Mouse (Mus musculus) MEL (cell line): Measurements from ENCODE around the gene Cemip2. TPM values are rescaled to one million over a fixed set of nuclear protein-coding genes. Genes with fewer than 3 reads are reported as not detected.

Experiments
- DNase-seq: peaks from one replicate; pipeline ENCODE4 v3.0.0; 2011; ENCODE audit warnings: low read depth, low spot score
- H3K27ac ChIP-seq: 2 replicates; pipeline ENCODE4 v1.5.1; 2012; ENCODE audit warnings: low read depth, mild to moderate bottlenecking, control low read depth, low read length, moderate library complexity; ENCODE audit not compliant: control insufficient read depth
- H3K27me3 ChIP-seq, 2 experiments: fragments of 150-350 bp in 1 of 2; sonication (generic) in 1 of 2; 2 replicates each; pipeline ENCODE4 v1.6.1; 2012; ENCODE audit warnings: low read length in 2 of 2, mild to moderate bottlenecking in 2 of 2, improper control_type of control experiment in 1 of 2, moderate library complexity in 1 of 2; ENCODE audit not compliant: insufficient read depth in 2 of 2, control insufficient read depth in 1 of 2
- H3K36me3 ChIP-seq, 2 experiments: 2 replicates each; pipeline ENCODE4 v1.6.1; 2012 to 2014; ENCODE audit warnings: low read length in 2 of 2, improper control_type of control experiment in 1 of 2, inconsistent platforms in 1 of 2, mild to moderate bottlenecking in 1 of 2; ENCODE audit not compliant: insufficient read depth in 2 of 2, control insufficient read depth in 1 of 2
- H3K4me1 ChIP-seq, 2 experiments: fragments of 150-350 bp in 1 of 2; sonication (generic) in 1 of 2; 2 replicates each; pipeline ENCODE4 v1.6.1; 2012; ENCODE audit warnings: low read length in 2 of 2, improper control_type of control experiment in 1 of 2, mild to moderate bottlenecking in 1 of 2; ENCODE audit not compliant: insufficient read depth in 2 of 2, control insufficient read depth in 1 of 2
- H3K4me3 ChIP-seq, 2 experiments: fragments of 150-350 bp in 1 of 2; sonication (generic) in 1 of 2; 2 replicates each; pipeline ENCODE4 v1.5.1; 2012; ENCODE audit warnings: low read depth in 2 of 2, low read length in 2 of 2, mild to moderate bottlenecking in 2 of 2, moderate library complexity in 2 of 2, control low read depth in 1 of 2, improper control_type of control experiment in 1 of 2; ENCODE audit not compliant: control insufficient read depth in 1 of 2, insufficient read depth in 1 of 2
- H3K79me2 ChIP-seq: 2 replicates; pipeline ENCODE4 v1.6.1; 2012; ENCODE audit warnings: mild to moderate bottlenecking, low read length, moderate library complexity; ENCODE audit not compliant: control insufficient read depth, poor library complexity, insufficient read depth
- H3K9ac ChIP-seq: 2 replicates; pipeline ENCODE4 v1.6.1; 2012; ENCODE audit warnings: low read depth, mild to moderate bottlenecking, control low read depth, low read length, moderate library complexity; ENCODE audit not compliant: control insufficient read depth, poor library complexity, severe bottlenecking
- H3K9me3 ChIP-seq: fragments of 150-350 bp; sonication (generic); replicated peaks from 2 replicates; pipeline ENCODE4 v1.6.1; 2012; ENCODE audit warnings: mild to moderate bottlenecking, low read length, improper control_type of control experiment, moderate library complexity; ENCODE audit not compliant: insufficient read depth
- CHD2 ChIP-seq: IDR thresholded peaks from 2 replicates; pipeline ENCODE4 v1.6.1; 2011; ENCODE audit warnings: low read length, improper control_type of control experiment
- ELF1 ChIP-seq: IDR thresholded peaks from 2 replicates; pipeline ENCODE4 v1.6.1; 2014; ENCODE audit warnings: low read depth, mild to moderate bottlenecking, inconsistent platforms, low read length, improper control_type of control experiment, moderate library complexity
- EP300 ChIP-seq, 2 experiments: IDR thresholded peaks; 2 replicates each; pipeline ENCODE4 v1.6.1; 2011; ENCODE audit warnings: improper control_type of control experiment in 2 of 2, low read length in 2 of 2, low read depth in 1 of 2, mild to moderate bottlenecking in 1 of 2
- GABPA ChIP-seq: IDR thresholded peaks from 2 replicates; pipeline ENCODE4 v1.6.1; 2012; ENCODE audit warnings: low read depth, mild to moderate bottlenecking, inconsistent platforms, low read length, improper control_type of control experiment, moderate library complexity
- GATA1 ChIP-seq: IDR thresholded peaks from 2 replicates; pipeline ENCODE4 v1.6.1; 2011; ENCODE audit warnings: low read depth, low read length, improper control_type of control experiment
- HCFC1 ChIP-seq: IDR thresholded peaks from 2 replicates; pipeline ENCODE4 v1.6.1; 2012; ENCODE audit warnings: low read depth, mild to moderate bottlenecking, inconsistent platforms, low read length, improper control_type of control experiment, moderate library complexity
- KAT2A ChIP-seq: conservative IDR thresholded peaks from 2 replicates; pipeline ENCODE4 v1.6.1; 2012; ENCODE audit warnings: low read depth, low read length, improper control_type of control experiment, inconsistent platforms
- MAZ ChIP-seq: IDR thresholded peaks from 2 replicates; pipeline ENCODE4 v1.6.1; 2012; ENCODE audit warnings: low read depth, mild to moderate bottlenecking, inconsistent platforms, low read length, improper control_type of control experiment
- MEF2A ChIP-seq: IDR thresholded peaks from 2 replicates; pipeline ENCODE4 v1.6.1; 2014; ENCODE audit warnings: low read depth, mild to moderate bottlenecking, inconsistent platforms, low read length, improper control_type of control experiment; ENCODE audit not compliant: poor library complexity, insufficient replicate concordance, severe bottlenecking; ENCODE audit errors: extremely low read depth
- MYB ChIP-seq: IDR thresholded peaks from 2 replicates; pipeline ENCODE4 v1.6.1; 2011; ENCODE audit warnings: mild to moderate bottlenecking, low read depth, low read length, improper control_type of control experiment
- NELFE ChIP-seq: IDR thresholded peaks from 2 replicates; pipeline ENCODE4 v1.6.1; 2011; ENCODE audit warnings: low read depth, low read length, improper control_type of control experiment
- RAD21 ChIP-seq: IDR thresholded peaks from 2 replicates; pipeline ENCODE4 v1.6.1; 2011; ENCODE audit warnings: mild to moderate bottlenecking, low read depth, low read length, improper control_type of control experiment
- RCOR1 ChIP-seq: IDR thresholded peaks from 2 replicates; pipeline ENCODE4 v1.6.1; 2012; ENCODE audit warnings: low read depth, mild to moderate bottlenecking, inconsistent platforms, low read length, improper control_type of control experiment
- TBP ChIP-seq: IDR thresholded peaks from 2 replicates; pipeline ENCODE4 v1.8.0; 2011; ENCODE audit warnings: low read depth, low read length, improper control_type of control experiment
- TCF12 ChIP-seq: IDR thresholded peaks from 2 replicates; pipeline ENCODE4 v1.6.1; 2014; ENCODE audit warnings: low read depth, mild to moderate bottlenecking, inconsistent platforms, low read length, improper control_type of control experiment, moderate library complexity
- UBTF ChIP-seq: IDR thresholded peaks from 2 replicates; pipeline ENCODE4 v1.6.1; 2012; ENCODE audit warnings: low read depth, mild to moderate bottlenecking, inconsistent platforms, low read length, improper control_type of control experiment, moderate library complexity, borderline replicate concordance; ENCODE audit not compliant: insufficient read depth
- USF1 ChIP-seq: IDR thresholded peaks from 2 replicates; pipeline ENCODE4 v1.6.1; 2014; ENCODE audit warnings: low read depth, mild to moderate bottlenecking, inconsistent platforms, low read length, improper control_type of control experiment, moderate library complexity
- USF2 ChIP-seq, 2 experiments: IDR thresholded peaks; 2 replicates each; pipeline ENCODE4 v1.6.1; 2011 to 2012; ENCODE audit warnings: improper control_type of control experiment in 2 of 2, low read length in 2 of 2, borderline replicate concordance in 1 of 2, inconsistent platforms in 1 of 2, low read depth in 1 of 2, mild to moderate bottlenecking in 1 of 2; ENCODE audit not compliant: insufficient read depth in 1 of 2
- polyA plus RNA-seq, 2 experiments: library from polyadenylated mRNA; stranded (reverse) in 1 of 2; unstranded in 1 of 2; fragments of >175 nt in 1 of 2; fragments of >200 nt in 1 of 2; gene quantifications; 2 replicates each; pipeline versions ENCODE4 v1.2.1 to v1.2.4; 2012; ENCODE audit warnings: low replicate concordance in 2 of 2, low read depth in 1 of 2; ENCODE audit not compliant: insufficient read length in 2 of 2, insufficient read depth in 1 of 2, missing spikeins in 1 of 2
- total RNA-seq: library from RNA; depleted of rRNA; stranded (reverse); fragments of 300-350 nt; gene quantifications from 2 replicates; pipeline ENCODE4 v1.2.3, GENCODE M21; 2012

Gene Cemip2
- total and polyA plus RNA-seq, 3 experiments = 5.0 to 5.9 TPM; not detected in 1

- Histone ChIP-seq H3K27ac (no peak overlapping the region), H3K27me3 (no peaks in the 10 kb centered on the region), H3K79me2 (no peaks in the 10 kb centered on the region), H3K9me3 (no peaks in the 10 kb centered on the region), H3K9ac (no peak overlapping the region), H3K36me3 (peaks cover 0 to 15% of the 10 kb centered on the region in 2 experiments; a peak in 3 of 4 replicates), H3K4me3 (no peak overlapping the region), H3K4me1 (peaks cover 9 to 13% of the 10 kb centered on the region in 2 experiments)
- DNase-seq = no peak
- TF ChIP-seq KAT2A (no peak), EP300 (IDR thresholded peaks at IDR 0.05; ENCODE audit: low read depth in 1 of 2, low read length in 2 of 2) (no peak), HCFC1 (no peak), GATA1 (no peak), NELFE (no peak), RCOR1 (no peak), CHD2 (no peak), RAD21 (no peak), UBTF (no peak), TBP (no peak), MYB (no peak), TCF12 (no peak), USF2 (IDR thresholded peaks at IDR 0.05; ENCODE audit: borderline replicate concordance in 1 of 2, insufficient read depth in 1 of 2, low read depth in 1 of 2, low read length in 2 of 2) (no peak), GABPA (no peak), MAZ (no peak), MEF2A (no peak)
These were observed 18.2 kb downstream of the Cemip2 start for GRCm38 (mm10) chr19:21796333-21796732.

GRCm38 (mm10) chr19:21798700-21799099, 20.6 kb downstream of the Cemip2 start:
- H3K27me3 ChIP-seq = no peaks in the 10 kb centered on the region
- H3K9me3 ChIP-seq = no peaks in the 10 kb centered on the region
- H3K4me1 ChIP-seq = peaks cover 9 to 13% of the 10 kb centered on the region in 2 experiments
- TF ChIP-seq EP300 (IDR thresholded peaks at IDR 0.05; ENCODE audit: low read depth in 1 of 2, low read length in 2 of 2) (no peak), USF1 (no peak), TCF12 (no peak), MAZ (no peak), ELF1 (no peak), USF2 (IDR thresholded peaks at IDR 0.05; ENCODE audit: borderline replicate concordance in 1 of 2, insufficient read depth in 1 of 2, low read depth in 1 of 2, low read length in 2 of 2) (no peak)
- TF ChIP-seq, all 39 proteins: peak for 0
- Histone ChIP-seq H3K27ac (no peak overlapping the region), H3K4me3 (no peak overlapping the region), H3K36me3 (peaks cover 0 to 15% of the 10 kb centered on the region in 2 experiments; a peak in 3 of 4 replicates), H3K79me2 (no peaks in the 10 kb centered on the region), H3K9ac (no peak overlapping the region)
- DNase-seq = no peak
